Mouse (Mus musculus) forebrain, postnatal 0 days (tissue): ENCODE data around the gene 4931414P19Rik. TPM values are rescaled to one million over a fixed set of nuclear protein-coding genes. Genes with fewer than 3 reads are reported as not detected.

ENCODE experiments used
- ATAC-seq: fragments of 200-750 bp; cut with Nextera tagmentation; 2 replicates; pipeline ENCODE4 v1.8.0; 2017; ENCODE audit warnings: mild to moderate bottlenecking, moderate library complexity
- DNase-seq: peaks from one replicate; pipeline ENCODE4 v3.0.0-alpha.2; 2015
- H3K27ac ChIP-seq: fragments of 300-500 bp; sonication (generic); 2 replicates; pipeline ENCODE4 v1.5.1; 2014; ENCODE audit warnings: low read depth, mild to moderate bottlenecking, antibody characterized with exemption, low read length, moderate library complexity, mixed read lengths
- H3K27me3 ChIP-seq: fragments of 300-500 bp; sonication (generic); 2 replicates; pipeline ENCODE4 v1.6.1; 2014; ENCODE audit warnings: mild to moderate bottlenecking, low read length, mixed read lengths; ENCODE audit not compliant: insufficient read depth
- H3K36me3 ChIP-seq: fragments of 300-500 bp; sonication (generic); 2 replicates; pipeline ENCODE4 v1.6.1; 2014; ENCODE audit warnings: mild to moderate bottlenecking, moderate library complexity; ENCODE audit not compliant: insufficient read depth
- H3K4me1 ChIP-seq: fragments of 300-500 bp; sonication (generic); 2 replicates; pipeline ENCODE4 v1.6.1; 2014; ENCODE audit warnings: antibody characterized with exemption; ENCODE audit not compliant: insufficient read depth
- H3K4me2 ChIP-seq: fragments of 300-500 bp; sonication (generic); 2 replicates; pipeline ENCODE4 v1.6.1; 2014; ENCODE audit warnings: low read depth, mild to moderate bottlenecking, moderate library complexity
- H3K4me3 ChIP-seq: fragments of 300-500 bp; sonication (generic); 2 replicates; pipeline ENCODE4 v1.5.1; 2014; ENCODE audit warnings: low read depth, low read length, mixed read lengths
- H3K9ac ChIP-seq: fragments of 300-500 bp; sonication (generic); 2 replicates; pipeline ENCODE4 v1.6.1; 2014; ENCODE audit warnings: mild to moderate bottlenecking
- H3K9me3 ChIP-seq: fragments of 300-500 bp; sonication (generic); 2 replicates; pipeline ENCODE4 v1.6.1; 2016; ENCODE audit warnings: low read length
- CTCF ChIP-seq: sonication (generic); IDR thresholded peaks from 2 replicates; pipeline ENCODE4 v1.5.1; 2016; ENCODE audit warnings: antibody characterized with exemption, control low read depth, low read depth
- whole genome bisulfite sequencing: fragments of 180-500 bp; shearing (Covaris S2); extraction: QIAGEN DNeasy Blood & Tissue Kit; methylation state at CpG from one replicate; pipeline ENCODE4 v1.1.7; 2014; 5-methylcytosine and 5-hydroxymethylcytosine counted together
- polyA plus RNA-seq: library from polyadenylated mRNA; unstranded; fragments of >200 nt; fragmentation: Nextera tagmentation; extraction: Ambion mirVana; gene quantifications from 2 replicates; pipeline ENCODE4 v1.2.1, GENCODE M21; 2015
- total RNA-seq: library from RNA; depleted of rRNA; stranded (reverse); fragments of >200 nt; gene quantifications from 2 replicates; pipeline ENCODE4 v1.2.3, GENCODE M21; 2014

The 4931414P19Rik gene
- total and polyA plus RNA-seq, 2 experiments from 2014 or later = 3.1 to 6.5 TPM

GRCm38 (mm10) chr14:54594055-54594454 is 11.7 kb downstream of the 4931414P19Rik start:
- no peak; the same call in 1 of the 2 replicates for ATAC-seq
- H3K4me2 ChIP-seq = no peak overlapping the region
- peaks cover 4% of the 10 kb centered on the region; the same call in 1 of the 2 replicates for H3K36me3 ChIP-seq
- H3K4me3 ChIP-seq = no peak overlapping the region
- DNase-seq = no peak
- no peaks in the 10 kb centered on the region for H3K4me1 ChIP-seq
- no peak overlapping the region for H3K9ac ChIP-seq
- H3K27me3 ChIP-seq = no peaks in the 10 kb centered on the region
- TF ChIP-seq CTCF = peak; percentile 24
- WGBS = 90% methylated on average over 3 of the region's 3 CpGs
- H3K27ac ChIP-seq = no peak overlapping the region
- H3K9me3 ChIP-seq = no peaks in the 10 kb centered on the region

GRCm38 (mm10) chr14:54592319-54592934 is 13.4 kb downstream of the 4931414P19Rik start:
- Histone ChIP-seq H3K27me3 (no peaks in the 10 kb centered on the region), H3K4me1 (no peaks in the 10 kb centered on the region), H3K4me3 (no peak overlapping the region), H3K9me3 (no peaks in the 10 kb centered on the region), H3K4me2 (no peak overlapping the region), H3K9ac (peak overlapping the region; percentile 22; the same call in 1 of the 2 replicates), H3K27ac (peak overlapping the region; percentile 69), H3K36me3 (peaks cover 4% of the 10 kb centered on the region; the same call in 1 of the 2 replicates)
- ATAC-seq (peak; percentile 42), DNase-seq (no peak)
- TF ChIP-seq CTCF = no peak
- 49% methylated on average over 10 of the region's 10 CpGs for WGBS

GRCm38 (mm10) chr14:54591056-54591455 is 14.7 kb downstream of the 4931414P19Rik start:
- no peak overlapping the region for H3K9ac ChIP-seq
- H3K4me1 ChIP-seq = no peaks in the 10 kb centered on the region
- H3K4me2 ChIP-seq = no peak overlapping the region
- DNase-seq (no peak), ATAC-seq (no peak)
- H3K27ac ChIP-seq = no peak overlapping the region
- TF ChIP-seq CTCF = no peak
- H3K36me3 ChIP-seq = peaks cover 4% of the 10 kb centered on the region; the same call in 1 of the 2 replicates
- H3K27me3 ChIP-seq = no peaks in the 10 kb centered on the region
- no peaks in the 10 kb centered on the region for H3K9me3 ChIP-seq
- 90% methylated on average over 16 of the region's 16 CpGs for WGBS
- no peak overlapping the region for H3K4me3 ChIP-seq

- Histone ChIP-seq H3K27ac (no peak overlapping the region), H3K4me2 (no peak overlapping the region), H3K36me3 (peaks cover 11% of the 10 kb centered on the region), H3K9ac (no peak overlapping the region), H3K4me1 (no peaks in the 10 kb centered on the region), H3K4me3 (no peak overlapping the region), H3K27me3 (no peaks in the 10 kb centered on the region), H3K9me3 (no peaks in the 10 kb centered on the region)
- peak; percentile 60 for DNase-seq
- 41% methylated on average over 7 of the region's 7 CpGs for WGBS
- peak; percentile 59 for ATAC-seq
- peak; percentile 64 for TF ChIP-seq CTCF
Observed at GRCm38 (mm10) chr14:54583681-54584338, 22.0 kb downstream of the 4931414P19Rik start.

- no peak for TF ChIP-seq CTCF
- no peaks in the 10 kb centered on the region for H3K4me1 ChIP-seq
- H3K4me3 ChIP-seq = no peak overlapping the region
- DNase-seq (no peak), ATAC-seq (no peak)
- no peak overlapping the region for H3K27ac ChIP-seq
- H3K9me3 ChIP-seq = no peaks in the 10 kb centered on the region
- H3K9ac ChIP-seq = no peak overlapping the region
- 89% methylated on average over 9 of the region's 9 CpGs for WGBS
- peaks cover 11% of the 10 kb centered on the region for H3K36me3 ChIP-seq
- H3K27me3 ChIP-seq = no peaks in the 10 kb centered on the region
- H3K4me2 ChIP-seq = no peak overlapping the region
Observed at GRCm38 (mm10) chr14:54582536-54582935, 23.3 kb downstream of the 4931414P19Rik start.

GRCm38 (mm10) chr14:54579638-54580037 is 26.2 kb downstream of the 4931414P19Rik start:
- Histone ChIP-seq H3K4me3 (no peak overlapping the region), H3K9ac (no peak overlapping the region), H3K9me3 (no peaks in the 10 kb centered on the region), H3K27ac (no peak overlapping the region), H3K27me3 (peaks cover 7% of the 10 kb centered on the region), H3K4me2 (no peak overlapping the region), H3K4me1 (no peaks in the 10 kb centered on the region), H3K36me3 (peaks cover 8% of the 10 kb centered on the region)
- 90% methylated on average over 7 of the region's 7 CpGs for WGBS
- ATAC-seq = no peak
- no peak for DNase-seq
- TF ChIP-seq CTCF = no peak

- peak; percentile 67 for TF ChIP-seq CTCF
- Histone ChIP-seq H3K27ac (peak overlapping the region; percentile 24; the same call in 1 of the 2 replicates), H3K4me3 (peak overlapping the region; percentile 52), H3K4me2 (peak overlapping the region; percentile 84), H3K36me3 (peaks cover under 1% of the 10 kb centered on the region; the same call in 1 of the 2 replicates), H3K9me3 (no peaks in the 10 kb centered on the region), H3K4me1 (no peaks in the 10 kb centered on the region; the same call in 1 of the 2 replicates), H3K27me3 (peaks cover 14% of the 10 kb centered on the region), H3K9ac (peak overlapping the region; percentile 40)
- ATAC-seq (peak; percentile 38; the same call in 1 of the 2 replicates), DNase-seq (no peak)
- 2% methylated on average over 10 of the region's 10 CpGs for WGBS
Observed at GRCm38 (mm10) chr14:54578063-54578462, 27.7 kb downstream of the 4931414P19Rik start.
